Mouse (Mus musculus) liver, embryonic 14.5 days (tissue): ENCODE measurements at regions not wholly inside any gene's neighbourhood (a gene's known extent, or its start where the extent isn't known, plus 50 kb on each side); places are given as distances from the start of the nearest gene placed in this dataset.

Experiments used
- ATAC-seq: fragments of 200-750 bp; cut with Nextera tagmentation; 2 replicates; pipeline ENCODE4 v1.8.0; 2017; ENCODE audit warnings: moderate number of reproducible peaks, mild to moderate bottlenecking, moderate library complexity; ENCODE audit not compliant: insufficient read depth
- DNase-seq, 3 experiments: peaks; one replicate each; pipeline ENCODE4 v3.0.0-alpha.2; 2012 to 2013; ENCODE audit warnings: low read depth in 3 of 3, low spot score in 3 of 3
- H3K27ac ChIP-seq: fragments of 300-500 bp; sonication (generic); 2 replicates; pipeline ENCODE4 v1.5.1; 2014; ENCODE audit warnings: moderate library complexity, mild to moderate bottlenecking, control low read depth, inconsistent platforms
- H3K27me3 ChIP-seq: fragments of 300-500 bp; sonication (generic); 2 replicates; pipeline ENCODE4 v1.6.1; 2014; ENCODE audit warnings: mild to moderate bottlenecking, low read length, moderate library complexity; ENCODE audit not compliant: control insufficient read depth, insufficient read depth
- H3K36me3 ChIP-seq: fragments of 300-500 bp; sonication (generic); replicated peaks from 2 replicates; pipeline ENCODE4 v1.6.1; 2014; ENCODE audit warnings: low read depth; ENCODE audit not compliant: control insufficient read depth, insufficient read depth
- H3K4me1 ChIP-seq, 2 experiments: fragments of 200-500 bp in 1 of 2; fragments of 300-500 bp in 1 of 2; sonication (generic) in 1 of 2; replicated peaks; 2 replicates each; pipeline ENCODE4 v1.6.1; 2012 to 2014; ENCODE audit warnings: antibody characterized with exemption in 1 of 2, inconsistent platforms in 1 of 2, low read length in 1 of 2; ENCODE audit not compliant: control insufficient read depth in 2 of 2, insufficient read depth in 2 of 2
- H3K4me2 ChIP-seq: fragments of 300-500 bp; sonication (generic); 2 replicates; pipeline ENCODE4 v1.6.1; 2014; ENCODE audit warnings: low read depth, mild to moderate bottlenecking, control low read depth, moderate library complexity
- H3K4me3 ChIP-seq, 2 experiments: fragments of 200-500 bp in 1 of 2; fragments of 300-500 bp in 1 of 2; sonication (generic) in 1 of 2; 2 replicates each; pipeline ENCODE4 v1.5.1; 2012 to 2014; ENCODE audit warnings: low read depth in 2 of 2, low read length in 2 of 2, mild to moderate bottlenecking in 2 of 2, control low read depth in 1 of 2, inconsistent platforms in 1 of 2, moderate library complexity in 1 of 2; ENCODE audit not compliant: insufficient read depth in 1 of 2
- H3K9ac ChIP-seq: fragments of 300-500 bp; sonication (generic); replicated peaks from 2 replicates; pipeline ENCODE4 v1.6.1; 2014; ENCODE audit warnings: mild to moderate bottlenecking, control low read depth, moderate library complexity
- H3K9me3 ChIP-seq: fragments of 300-500 bp; sonication (generic); 2 replicates; pipeline ENCODE4 v1.6.1; 2016; ENCODE audit warnings: low read length, mixed read lengths; ENCODE audit not compliant: control insufficient read depth
- CTCF ChIP-seq: IDR thresholded peaks from 2 replicates; pipeline ENCODE4 v1.5.1; 2016; ENCODE audit warnings: antibody characterized with exemption, low read depth, control low read depth
- EP300 ChIP-seq: IDR thresholded peaks from 2 replicates; pipeline ENCODE4 v1.6.1; 2016; ENCODE audit warnings: antibody characterized with exemption, low read depth
- WGBS: fragments of 180-500 bp; shearing (Covaris S2); extraction: QIAGEN DNeasy Blood & Tissue Kit; methylation state at CpG from one replicate; pipeline ENCODE4 v1.1.7; 2014; ENCODE audit not compliant: insufficient replicate concordance; 5-methylcytosine and 5-hydroxymethylcytosine counted together

DNA sequence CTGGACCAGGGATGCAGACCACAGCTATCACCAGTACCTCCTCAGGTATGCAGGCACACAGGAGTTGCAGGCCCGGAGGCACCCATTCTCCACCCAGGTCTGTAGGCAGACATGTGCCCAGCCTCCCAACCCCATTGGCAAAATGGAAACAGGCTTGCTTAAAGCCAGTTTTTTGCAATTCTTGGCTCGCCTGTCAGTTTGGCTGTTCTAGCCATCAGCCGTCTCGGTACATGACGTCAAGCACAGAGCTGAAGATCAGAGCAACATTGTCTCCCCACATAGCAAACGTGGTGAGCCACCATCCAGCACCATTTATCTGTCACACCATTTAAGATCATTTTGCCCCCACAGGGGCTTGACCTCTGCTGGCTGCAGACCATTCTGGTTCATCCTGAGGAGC lies 196.1 kb upstream of the Cops8 start:
- no peaks in the 10 kb centered on the region for H3K27me3 ChIP-seq
- H3K4me1 ChIP-seq: no peaks in the 10 kb centered on the region; a peak in 1 of 4 replicates
- ATAC-seq (no peak), DNase-seq (no peak)
- H3K36me3 ChIP-seq: no peaks in the 10 kb centered on the region
- 66% methylated on average over 6 of the region's 6 CpGs for WGBS
- H3K9ac ChIP-seq: no peak overlapping the region
- no peak overlapping the region for H3K27ac ChIP-seq
- no peak overlapping the region for H3K4me3 ChIP-seq
- no peak for TF ChIP-seq EP300
- TF ChIP-seq CTCF: no peak
- no peak overlapping the region for H3K4me2 ChIP-seq
- H3K9me3 ChIP-seq: no peaks in the 10 kb centered on the region

DNA sequence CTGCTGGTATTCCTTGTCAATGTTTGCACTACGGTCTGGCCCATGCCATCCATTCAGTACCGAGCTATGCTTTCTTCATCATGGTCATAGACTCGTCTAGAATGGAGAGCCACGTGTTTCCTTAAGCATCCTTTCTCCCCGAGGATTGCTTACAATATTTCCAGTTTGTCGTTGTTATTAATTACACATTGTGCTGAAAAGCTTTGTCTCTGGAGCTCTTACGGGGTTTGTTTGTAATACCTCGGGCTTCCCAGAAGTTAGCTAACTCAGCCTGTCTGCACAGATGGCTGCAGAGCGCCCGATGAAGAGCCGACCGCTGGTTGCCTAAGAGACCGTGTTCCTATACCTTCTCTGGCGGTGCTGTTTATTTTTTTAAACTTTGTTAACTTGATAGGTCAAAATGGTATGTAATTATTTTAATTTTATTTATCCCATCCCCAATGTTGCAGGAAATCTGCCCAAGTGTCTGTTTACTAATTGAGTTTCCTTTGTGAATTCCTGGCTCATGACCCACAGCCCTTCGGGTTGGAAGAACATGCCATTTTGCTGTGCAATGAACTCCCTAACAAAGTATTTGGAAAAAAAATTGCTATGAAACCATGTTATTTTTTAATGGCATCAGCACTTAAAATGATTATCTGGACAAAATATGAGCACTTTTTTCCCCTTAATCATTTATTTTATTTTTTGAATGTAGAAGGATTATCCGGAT lies 194.1 kb upstream of the Cops8 start:
- DNase-seq: no peak
- H3K27ac ChIP-seq: no peak overlapping the region
- no peak for TF ChIP-seq CTCF
- TF ChIP-seq EP300: no peak
- H3K4me1 ChIP-seq: no peaks in the 10 kb centered on the region; a peak in 1 of 4 replicates
- no peaks in the 10 kb centered on the region for H3K9me3 ChIP-seq
- 65% methylated on average over 16 of the region's 16 CpGs for WGBS
- H3K9ac ChIP-seq: no peak overlapping the region
- H3K36me3 ChIP-seq: no peaks in the 10 kb centered on the region
- H3K27me3 ChIP-seq: no peaks in the 10 kb centered on the region
- no peak for ATAC-seq
- H3K4me2 ChIP-seq: no peak overlapping the region
- no peak overlapping the region for H3K4me3 ChIP-seq

- no peak overlapping the region for H3K9ac ChIP-seq
- no peaks in the 10 kb centered on the region for H3K9me3 ChIP-seq
- no peaks in the 10 kb centered on the region for H3K36me3 ChIP-seq
- ATAC-seq: no peak
- H3K27me3 ChIP-seq: no peaks in the 10 kb centered on the region
- 47% methylated on average over 3 of the region's 3 CpGs for WGBS
- no peak overlapping the region for H3K4me2 ChIP-seq
- no peak for DNase-seq
- H3K27ac ChIP-seq: no peak overlapping the region
- no peaks in the 10 kb centered on the region; a peak in 1 of 4 replicates for H3K4me1 ChIP-seq
- H3K4me3 ChIP-seq: no peak overlapping the region
- TF ChIP-seq EP300 (no peak), CTCF (no peak)
Observed at GRCm38 (mm10) chr1:90409236-90409635, 193.5 kb upstream of the Cops8 start.

- Histone ChIP-seq H3K9ac (no peak overlapping the region), H3K9me3 (no peaks in the 10 kb centered on the region), H3K4me3 (no peak overlapping the region), H3K4me1 (no peaks in the 10 kb centered on the region; a peak in 1 of 4 replicates), H3K36me3 (no peaks in the 10 kb centered on the region), H3K4me2 (no peak overlapping the region), H3K27me3 (no peaks in the 10 kb centered on the region), H3K27ac (no peak overlapping the region)
- DNase-seq: no peak
- TF ChIP-seq EP300 (no peak), CTCF (no peak)
- 47% methylated on average over 9 of the region's 9 CpGs for WGBS
- ATAC-seq: no peak
Observed at GRCm38 (mm10) chr1:90412511-90413045, 190.2 kb upstream of the Cops8 start.

DNA sequence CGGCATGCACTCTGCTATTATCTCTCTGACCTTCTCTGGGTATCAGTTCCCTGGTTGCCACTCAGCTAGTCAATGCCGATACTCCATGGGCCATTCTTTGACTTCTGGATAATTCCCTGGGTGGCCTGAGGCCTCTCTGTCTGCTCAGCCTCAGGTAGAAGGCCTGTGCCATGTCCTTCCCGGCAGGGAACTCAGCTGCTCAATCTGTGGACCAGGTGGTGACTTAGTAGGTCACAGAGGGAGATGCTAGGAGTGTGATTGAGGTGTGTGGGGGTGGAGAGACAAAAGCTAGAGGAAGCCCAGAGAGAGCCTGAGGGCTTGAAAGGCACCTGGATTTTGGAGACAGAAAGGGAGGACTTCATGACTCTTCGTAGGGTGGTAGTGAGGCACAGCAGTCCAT lies 188.0 kb upstream of the Cops8 start:
- H3K9ac ChIP-seq: no peak overlapping the region
- TF ChIP-seq CTCF (no peak), EP300 (no peak)
- DNase-seq (no peak), ATAC-seq (no peak)
- no peaks in the 10 kb centered on the region for H3K36me3 ChIP-seq
- WGBS: 72% methylated on average over 4 of the region's 4 CpGs
- H3K9me3 ChIP-seq: no peaks in the 10 kb centered on the region
- H3K4me1 ChIP-seq: no peaks in the 10 kb centered on the region
- H3K4me2 ChIP-seq: no peak overlapping the region
- H3K27me3 ChIP-seq: no peaks in the 10 kb centered on the region
- H3K27ac ChIP-seq: no peak overlapping the region
- no peak overlapping the region for H3K4me3 ChIP-seq
